Mouse (Mus musculus) hindbrain, embryonic 15.5 days (tissue): ENCODE data around the gene Gm11027. TPM values are rescaled to one million over a fixed set of nuclear protein-coding genes. Genes with fewer than 3 reads are reported as not detected.
"Not testable (repeated sequence)": the region's sequence is repeated elsewhere in the genome, so short reads cannot be mapped to it uniquely, and the experiment has no call there.

Experiments used
- ATAC-seq: fragments of 200-750 bp; cut with Nextera tagmentation; 2 replicates; pipeline ENCODE4 v1.8.0; 2017; ENCODE audit warnings: low read depth, moderate number of reproducible peaks, moderate TSS enrichment; ENCODE audit not compliant: low FRiP score
- H3K27ac ChIP-seq: fragments of 300-500 bp; sonication (generic); replicated peaks from 2 replicates; pipeline ENCODE4 v1.5.1; 2015; ENCODE audit warnings: mild to moderate bottlenecking, inconsistent platforms
- H3K27me3 ChIP-seq: fragments of 300-500 bp; sonication (generic); 2 replicates; pipeline ENCODE4 v1.6.1; 2015; ENCODE audit warnings: control low read depth, inconsistent platforms
- H3K36me3 ChIP-seq: fragments of 300-500 bp; sonication (generic); 2 replicates; pipeline ENCODE4 v1.6.1; 2015; ENCODE audit warnings: control low read depth, inconsistent platforms
- H3K4me1 ChIP-seq: fragments of 300-500 bp; sonication (generic); replicated peaks from 2 replicates; pipeline ENCODE4 v1.6.1; 2015; ENCODE audit warnings: control low read depth, inconsistent platforms
- H3K4me2 ChIP-seq: fragments of 300-500 bp; sonication (generic); 2 replicates; pipeline ENCODE4 v1.6.1; 2015; ENCODE audit warnings: moderate library complexity, mild to moderate bottlenecking, inconsistent platforms
- H3K4me3 ChIP-seq: fragments of 300-500 bp; sonication (generic); 2 replicates; pipeline ENCODE4 v1.5.1; 2015; ENCODE audit warnings: mild to moderate bottlenecking, inconsistent platforms
- H3K9ac ChIP-seq: fragments of 300-500 bp; sonication (generic); 2 replicates; pipeline ENCODE4 v1.6.1; 2015; ENCODE audit warnings: inconsistent platforms
- H3K9me3 ChIP-seq: fragments of 300-500 bp; sonication (generic); 2 replicates; pipeline ENCODE4 v1.6.1; 2016; ENCODE audit warnings: control low read depth, inconsistent platforms
- WGBS: fragments of 180-500 bp; shearing (Covaris S2); methylation state at CpG from one replicate; pipeline ENCODE4 v1.1.7; 2015; 5-methylcytosine and 5-hydroxymethylcytosine counted together
- polyA plus RNA-seq: library from polyadenylated mRNA; unstranded; fragments of >200 nt; fragmentation: Nextera tagmentation; extraction: Ambion mirVana; gene quantifications from 2 replicates; pipeline ENCODE4 v1.2.1, GENCODE M21; 2015

Gene Gm11027
- polyA plus RNA-seq, result not detected in 2 replicates

DNA sequence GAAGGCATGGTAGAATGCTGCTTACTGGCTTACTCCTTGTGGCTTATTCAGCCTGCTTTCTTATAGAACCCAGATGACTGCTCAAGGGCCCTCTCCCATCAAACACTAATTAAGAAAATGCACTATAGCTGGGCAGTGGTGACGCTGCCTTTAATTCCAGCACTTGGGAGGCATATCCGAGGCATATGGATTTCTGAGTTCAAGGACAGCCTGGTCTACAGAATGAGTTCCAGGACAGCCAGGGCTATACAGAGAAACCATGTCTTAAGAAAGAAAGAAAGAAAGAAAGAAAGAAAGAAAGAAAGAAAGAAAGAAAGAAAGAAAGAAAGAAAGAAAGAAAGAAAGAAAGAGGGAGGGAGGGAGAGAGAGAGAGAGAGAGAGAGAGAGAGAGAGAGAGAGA lies at the start of gene Gm11027:
Gene Gm11027, plus strand, starts transcription at position 301 of the 400 bp plus-strand sequence.
- not testable (repeated sequence) for H3K9ac ChIP-seq, H3K4me1 ChIP-seq, ATAC-seq, H3K36me3 ChIP-seq, H3K27me3 ChIP-seq, H3K27ac ChIP-seq, H3K4me3 ChIP-seq, H3K4me2 ChIP-seq, H3K9me3 ChIP-seq
- 78% methylated on average over 2 of the region's 2 CpGs for WGBS

DNA sequence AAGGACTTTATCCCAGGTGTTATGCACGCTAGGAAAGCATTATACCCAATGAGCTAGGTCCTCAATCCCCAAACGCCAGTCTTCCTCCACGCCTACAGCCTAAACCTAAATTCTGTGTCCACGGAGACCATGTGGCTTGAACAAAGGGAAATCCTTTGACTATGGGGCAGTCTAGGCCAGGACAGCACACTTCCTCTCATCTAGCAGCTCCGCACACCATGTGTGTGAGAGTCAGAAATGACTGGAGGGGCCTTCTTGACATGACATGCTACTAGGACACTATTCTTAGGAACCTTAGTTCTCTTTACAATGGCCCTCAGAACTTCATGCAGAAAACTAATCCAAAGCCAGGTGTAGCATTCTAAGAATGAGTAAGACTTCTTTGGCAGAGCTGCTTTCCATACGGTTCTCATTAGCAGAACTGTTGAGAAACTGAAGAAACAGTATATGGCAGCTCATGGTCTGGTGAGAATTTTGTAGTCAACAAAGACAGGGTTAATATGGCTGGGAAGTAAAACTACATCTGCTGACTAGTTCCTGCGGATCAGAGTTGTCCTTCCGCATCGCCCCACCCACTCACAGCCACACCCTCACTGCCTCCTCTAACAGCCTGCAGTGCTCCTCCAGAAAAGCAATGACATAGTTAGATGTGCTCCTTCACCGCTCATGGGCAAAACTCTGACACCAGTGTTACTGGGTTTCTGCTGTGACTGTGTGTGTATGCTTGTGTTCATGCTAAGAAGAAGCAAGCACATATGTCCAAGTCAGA lies 48.7 kb upstream of the Gm11027 start:
- WGBS, result 92% methylated on average over 10 of the region's 10 CpGs
- Histone ChIP-seq H3K9me3 (no peaks in the 10 kb centered on the region), H3K27ac (no peak overlapping the region), H3K9ac (no peak overlapping the region), H3K27me3 (no peaks in the 10 kb centered on the region), H3K4me2 (no peak overlapping the region), H3K4me3 (no peak overlapping the region), H3K36me3 (peaks cover 26% of the 10 kb centered on the region), H3K4me1 (no peaks in the 10 kb centered on the region)
- no peak for ATAC-seq

DNA sequence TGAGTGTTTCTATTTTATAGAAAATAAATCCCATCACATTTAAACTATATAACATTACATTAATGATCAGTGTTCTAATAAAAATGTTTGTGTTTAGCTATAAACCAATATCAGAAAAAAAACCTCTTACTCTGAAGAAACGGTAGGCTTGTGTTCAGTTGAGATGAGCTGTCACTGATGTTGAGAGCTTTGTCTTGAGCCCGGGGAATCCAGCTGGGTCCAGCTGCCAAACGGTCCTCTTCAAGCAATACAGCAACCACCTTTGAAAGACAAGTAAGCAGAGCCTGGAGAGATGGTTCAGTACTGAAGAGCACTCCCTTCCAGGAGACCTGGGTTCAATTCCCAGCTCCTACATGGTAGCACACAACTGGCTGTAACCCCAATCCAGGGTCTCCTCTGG lies 45.7 kb upstream of the Gm11027 start:
- Histone ChIP-seq H3K27me3 (no peaks in the 10 kb centered on the region), H3K9me3 (no peaks in the 10 kb centered on the region), H3K4me2 (no peak overlapping the region), H3K36me3 (peaks cover 23% of the 10 kb centered on the region; the same call in 1 of the 2 replicates), H3K4me1 (no peaks in the 10 kb centered on the region), H3K9ac (no peak overlapping the region), H3K27ac (no peak overlapping the region), H3K4me3 (no peak overlapping the region)
- no peak for ATAC-seq
- 83% methylated on average over 3 of the region's 3 CpGs for WGBS

DNA sequence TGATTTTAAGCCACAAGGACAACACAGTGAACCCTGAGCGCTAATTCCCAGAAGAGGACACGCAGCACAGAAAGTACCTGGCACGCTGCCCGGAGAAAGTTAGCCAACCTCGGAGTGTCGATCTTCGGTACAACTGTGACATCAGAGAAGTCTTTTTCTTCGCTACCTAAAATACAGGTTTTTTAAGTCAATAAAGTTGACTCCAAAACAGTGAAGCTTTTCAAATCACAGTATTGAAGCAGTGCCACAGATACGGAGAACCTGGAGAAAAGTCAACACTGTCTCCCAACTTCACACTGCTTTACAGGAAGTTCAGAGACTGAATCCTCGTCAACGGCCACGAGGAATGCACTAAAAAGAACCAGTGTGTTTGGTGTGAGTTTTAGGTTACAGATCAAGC lies 43.6 kb upstream of the Gm11027 start:
- H3K4me2 ChIP-seq, result no peak overlapping the region
- no peak overlapping the region for H3K9ac ChIP-seq
- no peak for ATAC-seq
- no peaks in the 10 kb centered on the region for H3K27me3 ChIP-seq
- H3K4me3 ChIP-seq, result no peak overlapping the region
- H3K9me3 ChIP-seq, result no peaks in the 10 kb centered on the region
- 0 out of 2 replicates have a peak, but pooled peaks cover 7% of the 10 kb centered on the region for H3K36me3 ChIP-seq
- H3K4me1 ChIP-seq, result no peaks in the 10 kb centered on the region
- 74% methylated on average over 12 of the region's 12 CpGs for WGBS
- H3K27ac ChIP-seq, result no peak overlapping the region

DNA sequence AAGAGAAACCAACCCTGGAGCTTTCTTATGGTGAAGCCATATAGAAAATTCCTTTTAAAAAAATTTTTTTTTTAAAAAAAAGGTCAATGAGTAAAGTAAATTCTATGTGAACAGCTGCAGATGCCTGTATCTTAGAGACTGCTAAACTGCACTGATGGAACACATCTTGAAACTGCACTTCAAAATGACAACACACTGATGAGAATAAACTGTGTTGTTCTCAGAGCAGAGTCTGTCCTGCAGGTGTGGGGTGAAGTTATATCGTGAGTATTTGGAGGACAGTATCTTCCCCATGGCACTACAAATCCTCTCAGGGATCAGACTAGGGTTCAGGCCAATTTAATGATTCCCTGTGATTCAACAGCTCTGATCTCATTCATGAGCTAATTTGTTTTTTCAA lies 43.1 kb upstream of the Gm11027 start:
- H3K4me2 ChIP-seq, result no peak overlapping the region
- ATAC-seq, result no peak
- H3K9ac ChIP-seq, result no peak overlapping the region
- no peaks in the 10 kb centered on the region for H3K27me3 ChIP-seq
- no peak overlapping the region for H3K4me3 ChIP-seq
- no peak overlapping the region for H3K27ac ChIP-seq
- 0 out of 2 replicates have a peak, but pooled peaks cover 7% of the 10 kb centered on the region for H3K36me3 ChIP-seq
- 89% methylated on average over 1 of the region's 1 CpGs for WGBS
- no peaks in the 10 kb centered on the region for H3K4me1 ChIP-seq
- H3K9me3 ChIP-seq, result no peaks in the 10 kb centered on the region

DNA sequence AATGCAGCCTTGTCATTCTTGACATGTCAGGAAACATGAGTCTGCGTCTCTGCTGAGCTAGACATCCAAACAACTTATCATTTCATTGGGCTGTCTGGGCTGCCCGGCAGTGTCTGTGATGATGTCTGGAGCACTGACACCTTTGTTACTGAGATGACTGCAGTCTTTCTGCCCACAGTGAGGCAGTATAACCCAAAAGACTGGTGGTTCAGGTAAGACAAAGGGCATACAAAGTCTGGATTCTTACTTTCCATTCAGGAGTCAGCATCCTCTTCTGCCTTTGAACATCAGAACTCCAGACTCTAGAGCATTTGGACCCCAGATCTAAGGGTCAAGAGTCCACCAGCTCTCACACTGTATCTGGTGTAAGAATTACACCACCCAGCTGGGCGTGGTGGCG lies 39.8 kb upstream of the Gm11027 start:
- 91% methylated on average over 4 of the region's 4 CpGs for WGBS
- H3K4me3 ChIP-seq, result no peak overlapping the region
- ATAC-seq, result no peak
- H3K4me1 ChIP-seq, result no peaks in the 10 kb centered on the region
- no peaks in the 10 kb centered on the region for H3K9me3 ChIP-seq
- no peaks in the 10 kb centered on the region for H3K27me3 ChIP-seq
- no peak overlapping the region for H3K27ac ChIP-seq
- no peak overlapping the region for H3K4me2 ChIP-seq
- H3K36me3 ChIP-seq, result 0 out of 2 replicates have a peak, but pooled peaks cover 10% of the 10 kb centered on the region
- H3K9ac ChIP-seq, result no peak overlapping the region

DNA sequence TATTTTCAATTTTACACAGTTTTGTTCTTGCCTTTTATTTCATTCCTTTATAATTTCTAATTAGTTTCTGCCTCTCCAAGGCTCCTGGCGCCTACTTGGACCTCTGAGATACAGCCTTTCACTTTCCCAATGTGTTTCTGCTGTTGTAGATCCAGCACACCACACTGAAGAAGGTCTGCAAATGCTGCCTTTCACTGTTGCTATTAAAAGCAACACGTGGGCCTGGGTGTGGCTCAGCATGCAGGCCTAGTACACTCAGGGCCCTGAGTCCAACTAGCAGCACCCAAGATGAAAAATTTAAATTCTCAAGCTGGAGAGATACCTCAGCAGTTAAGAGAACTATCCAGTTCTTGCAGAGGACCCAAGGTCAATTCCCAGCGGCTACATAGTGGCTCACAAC lies 38.5 kb upstream of the Gm11027 start:
- ATAC-seq, result no peak
- no peaks in the 10 kb centered on the region for H3K4me1 ChIP-seq
- H3K9me3 ChIP-seq, result no peaks in the 10 kb centered on the region
- H3K4me2 ChIP-seq, result no peak overlapping the region
- no peak overlapping the region for H3K27ac ChIP-seq
- 93% methylated on average over 3 of the region's 3 CpGs for WGBS
- no peaks in the 10 kb centered on the region for H3K27me3 ChIP-seq
- 0 out of 2 replicates have a peak, but pooled peaks cover 9% of the 10 kb centered on the region for H3K36me3 ChIP-seq
- no peak overlapping the region for H3K4me3 ChIP-seq
- no peak overlapping the region for H3K9ac ChIP-seq

DNA sequence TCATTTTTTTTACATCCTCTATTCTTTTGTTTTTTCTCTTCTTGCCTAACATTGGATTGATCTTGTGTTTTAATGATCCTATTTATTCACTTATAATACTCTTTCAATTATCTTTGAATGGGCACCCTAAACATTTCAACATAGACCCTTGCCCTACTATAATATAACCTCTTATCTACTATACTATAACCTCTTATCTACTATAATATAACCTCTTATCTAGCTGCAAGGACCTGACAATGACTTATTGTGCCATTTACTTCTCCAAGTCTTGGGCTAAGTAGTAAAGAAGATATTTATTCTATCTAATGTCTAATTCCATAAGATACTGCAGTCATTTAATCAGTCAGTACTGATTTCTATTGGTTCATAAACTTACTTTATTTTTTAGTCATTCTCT lies 36.8 kb upstream of the Gm11027 start:
- no peaks in the 10 kb centered on the region for H3K4me1 ChIP-seq
- no peak for ATAC-seq
- H3K4me2 ChIP-seq, result no peak overlapping the region
- no peak overlapping the region for H3K4me3 ChIP-seq
- no peak overlapping the region for H3K27ac ChIP-seq
- H3K27me3 ChIP-seq, result no peaks in the 10 kb centered on the region
- H3K36me3 ChIP-seq, result 0 out of 2 replicates have a peak, but pooled peaks cover 9% of the 10 kb centered on the region
- no peak overlapping the region for H3K9ac ChIP-seq
- H3K9me3 ChIP-seq, result no peaks in the 10 kb centered on the region

DNA sequence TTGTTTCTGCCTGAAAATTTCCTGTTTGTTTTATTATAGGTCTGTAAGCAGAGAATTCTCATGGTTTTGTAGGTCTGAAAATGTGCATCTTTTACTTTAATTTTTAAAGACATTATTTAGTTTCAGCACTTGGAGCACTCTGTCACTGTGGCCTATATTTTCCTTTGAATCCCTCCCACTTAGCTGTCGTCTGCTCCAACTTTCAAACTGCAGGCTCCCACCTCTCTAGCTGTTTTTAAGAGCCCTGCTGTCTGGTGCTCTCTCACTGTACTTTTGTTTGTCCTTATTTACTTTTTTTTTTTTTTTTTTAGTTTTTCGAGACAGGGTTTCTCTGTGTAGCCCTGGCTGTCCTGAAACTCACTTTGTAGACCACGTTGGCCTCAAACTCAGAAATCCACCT lies 36.4 kb upstream of the Gm11027 start:
- no peak overlapping the region for H3K27ac ChIP-seq
- H3K4me2 ChIP-seq, result no peak overlapping the region
- peaks cover 13% of the 10 kb centered on the region for H3K36me3 ChIP-seq
- no peak overlapping the region for H3K4me3 ChIP-seq
- H3K27me3 ChIP-seq, result no peaks in the 10 kb centered on the region
- H3K4me1 ChIP-seq, result no peaks in the 10 kb centered on the region
- no peak overlapping the region for H3K9ac ChIP-seq
- ATAC-seq, result no peak
- no peaks in the 10 kb centered on the region for H3K9me3 ChIP-seq
- 79% methylated on average over 3 of the region's 3 CpGs for WGBS

DNA sequence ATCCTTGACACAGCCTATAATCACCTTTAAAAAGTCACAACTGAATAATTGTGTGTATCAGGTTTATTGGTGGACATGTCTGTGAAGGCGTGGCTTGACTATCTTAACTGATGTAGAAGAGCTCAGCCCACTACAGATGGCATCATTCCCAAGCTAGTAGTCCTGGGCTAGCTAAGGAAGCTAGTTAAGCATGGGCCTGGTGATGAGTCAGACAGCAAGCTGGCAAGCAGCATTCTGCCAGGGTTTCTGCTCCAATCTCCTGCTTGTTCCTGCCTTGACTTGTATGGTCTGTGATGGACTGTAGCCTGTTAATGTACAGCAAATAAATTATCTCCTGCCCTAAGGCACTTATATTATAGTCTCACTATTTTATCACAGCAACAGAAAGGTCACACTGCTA lies 30.6 kb upstream of the Gm11027 start:
- H3K36me3 ChIP-seq, result peaks cover 47% of the 10 kb centered on the region
- H3K27me3 ChIP-seq, result no peaks in the 10 kb centered on the region
- H3K4me3 ChIP-seq, result no peak overlapping the region
- no peak overlapping the region for H3K27ac ChIP-seq
- no peak overlapping the region for H3K4me2 ChIP-seq
- no peak overlapping the region for H3K9ac ChIP-seq
- ATAC-seq, result no peak
- H3K9me3 ChIP-seq, result no peaks in the 10 kb centered on the region
- no peaks in the 10 kb centered on the region for H3K4me1 ChIP-seq
- 87% methylated on average over 1 of the region's 1 CpGs for WGBS

DNA sequence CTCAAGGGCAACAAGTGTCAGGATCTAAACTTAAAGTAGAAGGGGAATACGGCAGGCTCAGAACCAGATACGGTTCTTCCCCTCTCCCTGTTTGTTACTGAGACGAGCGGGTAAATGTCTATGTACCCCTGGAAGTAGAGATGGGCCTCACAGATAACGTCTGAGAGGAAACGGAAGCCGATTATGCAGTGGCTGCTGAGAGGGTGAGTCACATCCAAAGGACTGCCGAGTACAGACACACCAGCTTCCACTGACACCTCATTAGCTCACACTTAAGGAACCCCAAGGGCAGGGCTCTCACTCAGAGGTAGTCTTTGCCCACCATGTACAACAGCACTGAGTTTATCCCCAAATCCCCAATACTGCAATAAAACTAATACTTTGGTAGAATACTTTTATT lies 20.5 kb upstream of the Gm11027 start:
- no peaks in the 10 kb centered on the region for H3K27me3 ChIP-seq
- WGBS, result 84% methylated on average over 8 of the region's 8 CpGs
- no peak overlapping the region for H3K4me2 ChIP-seq
- H3K9me3 ChIP-seq, result no peaks in the 10 kb centered on the region
- no peak overlapping the region for H3K9ac ChIP-seq
- no peak overlapping the region for H3K4me3 ChIP-seq
- no peak for ATAC-seq
- peaks cover 13% of the 10 kb centered on the region for H3K36me3 ChIP-seq
- no peaks in the 10 kb centered on the region for H3K4me1 ChIP-seq
- H3K27ac ChIP-seq, result no peak overlapping the region

DNA sequence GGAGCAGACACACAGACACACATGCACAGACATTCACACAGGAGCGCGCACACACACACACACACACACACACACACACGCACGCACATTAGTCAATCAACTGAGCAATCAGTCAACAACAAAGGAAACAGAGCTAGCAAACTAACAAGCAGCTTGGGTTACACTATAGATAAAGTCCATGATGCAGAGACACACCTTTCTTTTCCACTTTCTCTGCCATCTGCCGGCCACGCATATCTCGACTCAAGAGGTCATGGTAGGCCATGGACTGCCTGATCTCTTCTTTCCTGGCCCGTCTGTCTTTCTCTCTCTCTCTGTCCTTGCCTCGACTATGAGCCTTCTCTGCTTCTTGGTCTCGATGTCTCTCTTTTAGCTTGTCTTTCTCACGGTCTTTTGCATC lies 19.6 kb upstream of the Gm11027 start:
- Histone ChIP-seq H3K4me3 (no peak overlapping the region), H3K27ac (no peak overlapping the region), H3K9me3 (no peaks in the 10 kb centered on the region), H3K36me3 (peaks cover 13% of the 10 kb centered on the region), H3K4me2 (no peak overlapping the region), H3K9ac (no peak overlapping the region), H3K27me3 (no peaks in the 10 kb centered on the region), H3K4me1 (peaks cover 1% of the 10 kb centered on the region; the same call in 1 of the 2 replicates)
- WGBS, result 92% methylated on average over 11 of the region's 11 CpGs
- ATAC-seq, result no peak

DNA sequence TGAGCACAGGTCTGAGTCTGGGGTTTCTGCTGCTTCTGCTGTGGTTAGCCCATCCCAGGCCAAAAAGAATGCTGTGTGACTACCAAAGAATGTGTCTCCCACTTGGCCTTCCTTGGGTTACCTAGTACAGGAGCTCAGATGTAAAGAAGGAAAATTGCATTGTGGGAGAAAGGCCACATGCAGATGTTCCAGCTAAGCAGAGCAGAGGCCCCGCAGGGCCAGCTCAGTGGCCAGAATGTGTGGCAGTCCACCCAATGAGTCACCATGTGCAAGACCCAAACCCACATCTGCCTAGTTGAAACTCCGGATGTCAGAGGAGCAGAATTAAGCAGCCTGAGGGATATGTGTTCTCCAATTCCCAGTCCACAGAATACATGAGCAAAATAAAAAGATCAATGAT lies 16.9 kb upstream of the Gm11027 start:
- Histone ChIP-seq H3K9ac (no peak overlapping the region), H3K27me3 (no peaks in the 10 kb centered on the region), H3K4me1 (peaks cover 20% of the 10 kb centered on the region), H3K4me3 (no peak overlapping the region), H3K4me2 (no peak overlapping the region), H3K27ac (no peak overlapping the region), H3K36me3 (peaks cover 9% of the 10 kb centered on the region), H3K9me3 (no peaks in the 10 kb centered on the region)
- 86% methylated on average over 2 of the region's 2 CpGs for WGBS
- no peak for ATAC-seq
